Comparison of ENCODE assay signal across 28 mouse cellular contexts in the genomic region with DNA sequence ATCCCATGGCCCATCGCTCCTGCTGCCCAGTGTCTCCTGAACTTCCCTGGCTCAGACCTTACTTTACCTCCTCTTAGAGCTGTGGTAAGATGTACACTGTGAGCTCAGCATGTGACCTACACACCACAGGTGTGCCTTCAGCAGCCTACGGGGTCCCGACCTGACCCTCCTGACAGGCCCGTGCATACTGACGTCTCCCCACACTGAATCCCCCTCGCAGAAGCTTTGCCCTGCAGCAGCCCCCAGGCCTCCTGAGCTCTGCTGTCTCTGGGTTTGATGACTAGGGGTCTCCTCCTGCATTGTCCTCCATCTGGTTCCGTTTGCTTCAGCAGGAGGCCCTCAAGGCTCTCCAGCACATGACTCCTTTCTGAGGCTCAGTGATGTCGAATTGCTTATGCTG. TPM values are rescaled to one million over a fixed set of nuclear protein-coding genes. Genes with fewer than 3 reads are reported as not detected.
A peak's percentile ranks its signal among the peaks of the same experiment; 100 is the strongest.
DNase-seq lines count a peak whose midpoint lies in the region; ATAC-seq and TF ChIP-seq lines count a peak whose summit lies in the region.
"Had no signal": no experiment of that assay in that cellular context is flagged by ENCODE, and none has a peak within 500 bp of the region (broad histone marks: within the 10 kb centered on the region; RNA-seq: fewer than 3 reads in every experiment).

No protein-coding gene starts in this region.

- no peak for DNase-seq in gastrocnemius, adult 2 months
- no peak for DNase-seq in gastrocnemius, postnatal 4 days (ENCODE audit: low spot score in 2 of 2)
- DNase-seq in kidney, postnatal 14 days: no peak
- DNase-seq in thymus, postnatal 0 days (ENCODE audit: low spot score): peak; percentile 59
- DNase-seq in thymus, postnatal 10 days (ENCODE audit: low spot score in 2 of 2): no peak
- DNase-seq in thymus, postnatal 36 days: peak; percentile 45 to 56
- no peak for DNase-seq in cerebellum, postnatal 36 days
- DNase-seq: adrenal gland, postnatal 10 days; cerebellum, adult 8-10 months; cerebellum, postnatal 25 days; gastrocnemius, postnatal 25 days; heart, adult 2 months; kidney, adult 11 months; kidney, postnatal 36 days; liver, embryonic 13.5 days; lung, adult 18-20 months; midbrain, embryonic 14.5 days; retina, postnatal 1 day; right cerebral cortex, postnatal 14 days had no signal

- no peaks in the 10 kb centered on the region for H3K27me3 ChIP-seq in kidney, embryonic 16.5 days (ENCODE audit: insufficient read depth, low read length)
- H3K27me3 ChIP-seq: heart, embryonic 15.5 days; hindbrain, embryonic 15.5 days; limb, embryonic 15.5 days; liver, embryonic 13.5 days; neural tube, embryonic 15.5 days had no signal

- peak overlapping the region; percentile 32 for H3K4me3 ChIP-seq in gastrocnemius, adult 2 months
- no peak overlapping the region for H3K4me3 ChIP-seq in kidney, embryonic 16.5 days (ENCODE audit: low read length)
- H3K4me3 ChIP-seq: heart, adult 2 months; heart, embryonic 15.5 days; hindbrain, embryonic 10.5 days; hindbrain, embryonic 15.5 days; limb, embryonic 10.5 days; limb, embryonic 15.5 days; liver, embryonic 13.5 days; neural tube, embryonic 15.5 days had no signal

- H3K4me2 ChIP-seq in kidney, embryonic 16.5 days (replicated peaks; ENCODE audit: low read depth, low read length): no peak overlapping the region
- H3K4me2 ChIP-seq: heart, embryonic 15.5 days; hindbrain, embryonic 15.5 days; limb, embryonic 15.5 days; liver, embryonic 13.5 days; neural tube, embryonic 15.5 days had no signal

- peaks cover 7% of the 10 kb centered on the region; the same call in 1 of the 2 replicates for H3K4me1 ChIP-seq in kidney, embryonic 16.5 days (ENCODE audit: insufficient read depth, low read length)
- H3K4me1 ChIP-seq: hindbrain, embryonic 10.5 days; hindbrain, embryonic 15.5 days; limb, embryonic 10.5 days; neural tube, embryonic 15.5 days had no signal

- 0 out of 2 replicates have a peak, but pooled peaks cover 3% of the 10 kb centered on the region for H3K36me3 ChIP-seq in kidney, embryonic 16.5 days (ENCODE audit: insufficient read depth, low read length)
- H3K36me3 ChIP-seq: heart, embryonic 15.5 days; hindbrain, embryonic 15.5 days had no signal

- 75% methylated on average over 8 of the region's 8 CpGs for WGBS in kidney, embryonic 16.5 days

- peak; percentile 20; the same call in 1 of the 2 replicates for ATAC-seq in kidney, embryonic 16.5 days (ENCODE audit: low FRiP score, low TSS enrichment)
- ATAC-seq: lung, postnatal 0 days had no signal

- no peak for TF ChIP-seq CTCF in gastrocnemius, adult 2 months (IDR thresholded peaks at IDR 0.05)

- no peaks in the 10 kb centered on the region for H3K9me3 ChIP-seq in kidney, embryonic 16.5 days (ENCODE audit: low read length)
- H3K9me3 ChIP-seq: heart, embryonic 15.5 days; hindbrain, embryonic 10.5 days; hindbrain, embryonic 15.5 days; limb, embryonic 10.5 days; limb, embryonic 15.5 days; liver, embryonic 13.5 days; neural tube, embryonic 15.5 days had no signal

- intact Hi-C loops in gastrocnemius, adult 2 months (cut with DNase I): loop anchor here (5.0 kb wide), 1 partner anchor 99 kb away; no protein-coding TSS in a partner anchor

- peak overlapping the region; percentile 78 for H3K27ac ChIP-seq in gastrocnemius, adult 2 months
- no peak overlapping the region for H3K27ac ChIP-seq in kidney, embryonic 16.5 days (ENCODE audit: low read length)
- H3K27ac ChIP-seq: hindbrain, embryonic 10.5 days; hindbrain, embryonic 15.5 days; limb, embryonic 10.5 days; limb, embryonic 15.5 days; liver, embryonic 13.5 days; macrophage; neural tube, embryonic 15.5 days had no signal

- no peak overlapping the region for H3K9ac ChIP-seq in kidney, embryonic 16.5 days (replicated peaks; ENCODE audit: low read length)
- H3K9ac ChIP-seq: heart, embryonic 15.5 days; hindbrain, embryonic 15.5 days; limb, embryonic 15.5 days; liver, embryonic 13.5 days; neural tube, embryonic 15.5 days had no signal

RNA-seq across cellular contexts. Expression of gene Ppp2r5c, which starts 31.0 kb away (rescaled TPM):
- total RNA-seq in gastrocnemius, adult 2 months (2021): 10 to 100 TPM; 57.9 to 80.9 TPM
- total RNA-seq in gastrocnemius, postnatal 4 days (2021): 10 to 100 TPM; 87.5 to 88.8 TPM
- 140 and 145 TPM in 2 replicates for polyA plus RNA-seq in kidney, embryonic 16.5 days (2015; fragmentation: Nextera tagmentation; extraction: Ambion mirVana)
- polyA plus RNA-seq in thymus, postnatal 0 days (2015; fragmentation: Nextera tagmentation; extraction: Ambion mirVana): 309 and 319 TPM in 2 replicates

Comparison
In these comparisons a context has a peak if more than half of its experiments do, and no peak if none do; other contexts are left out.
1. DNase-seq: peak in thymus, postnatal 0 days (single experiment) and thymus, postnatal 36 days (2 of 2); none in gastrocnemius, adult 2 months (single experiment), gastrocnemius, postnatal 4 days (0 of 2), kidney, postnatal 14 days (single experiment), thymus, postnatal 10 days (0 of 2) and cerebellum, postnatal 36 days (0 of 2).